Mouse (Mus musculus): ENCODE measurements around the gene Bri3.

Bri3 gene

DNA sequence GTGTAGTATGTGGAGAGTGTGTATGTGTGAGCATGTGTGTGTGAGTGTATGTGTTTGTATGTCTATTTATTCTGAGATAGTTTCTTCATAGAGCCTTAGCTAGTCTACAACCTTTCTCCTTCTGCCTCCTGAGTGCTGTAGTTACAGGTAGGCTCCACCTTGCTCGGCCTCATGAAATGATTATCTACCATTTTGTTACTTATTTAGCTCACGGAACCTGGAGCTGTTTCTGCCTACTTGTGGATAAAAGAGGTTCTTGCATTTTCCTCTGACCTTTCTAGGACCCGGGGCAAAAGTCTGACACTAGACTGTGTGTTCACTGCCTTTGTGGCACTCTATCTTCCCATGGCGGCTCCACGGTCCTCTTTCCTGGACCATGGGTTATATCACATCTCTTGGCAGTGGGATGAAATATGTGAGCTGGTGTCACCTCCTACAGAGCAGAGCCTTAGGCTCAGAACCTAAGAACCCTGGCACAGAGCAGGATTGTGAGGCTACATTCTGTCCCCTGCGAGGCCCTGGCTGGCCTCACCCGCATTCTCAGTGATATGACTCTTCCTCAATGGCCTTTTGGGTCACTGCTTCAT is at the start of gene Bri3:
Gene Bri3, plus strand, starts transcription at position 537 of the 587 bp plus-strand sequence.
- DNase-seq (ENCODE audit: low spot score): no peak

DNA sequence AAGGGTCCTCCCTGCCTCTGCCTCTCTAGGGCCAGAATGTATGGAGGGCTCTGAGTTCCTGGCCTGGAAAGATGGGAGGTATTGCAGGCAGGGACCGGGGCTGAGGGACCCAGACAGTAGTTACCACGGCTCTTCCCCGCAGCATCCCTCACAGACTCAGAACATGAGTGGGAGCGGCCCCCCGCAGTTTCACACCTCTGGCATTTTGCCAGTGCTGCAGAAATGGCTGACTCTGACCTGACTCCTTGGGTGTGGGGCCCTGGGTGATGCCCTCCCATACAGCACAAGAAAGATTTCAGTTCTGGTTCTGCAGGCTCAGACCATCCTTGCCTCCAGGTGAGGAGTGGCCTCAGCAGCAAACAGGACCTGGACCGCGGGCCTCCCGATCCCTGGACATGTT is 48.7 kb upstream of the Bri3 start:
- no peak for DNase-seq (ENCODE audit: low spot score)

DNA sequence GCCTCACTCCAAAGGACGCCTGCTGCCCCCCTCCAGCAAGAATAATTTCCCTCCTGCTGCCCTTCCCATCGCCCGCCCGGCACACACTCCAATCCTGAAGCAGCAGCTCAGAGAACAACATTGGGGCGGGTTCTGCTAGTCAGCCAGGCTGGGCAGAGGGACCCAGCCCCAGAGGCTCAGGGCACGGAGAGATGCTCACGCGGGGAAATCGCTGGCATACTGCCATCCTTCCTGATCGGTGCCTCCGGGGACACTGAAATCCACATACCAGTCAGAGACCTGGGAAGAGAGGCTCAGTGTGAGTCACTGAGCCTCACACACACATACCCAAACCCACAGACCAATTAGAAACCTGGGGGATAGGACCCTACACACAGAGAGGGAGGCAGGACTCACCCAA is 43.6 kb upstream of the Bri3 start:
- no peak for DNase-seq (ENCODE audit: low spot score)

DNA sequence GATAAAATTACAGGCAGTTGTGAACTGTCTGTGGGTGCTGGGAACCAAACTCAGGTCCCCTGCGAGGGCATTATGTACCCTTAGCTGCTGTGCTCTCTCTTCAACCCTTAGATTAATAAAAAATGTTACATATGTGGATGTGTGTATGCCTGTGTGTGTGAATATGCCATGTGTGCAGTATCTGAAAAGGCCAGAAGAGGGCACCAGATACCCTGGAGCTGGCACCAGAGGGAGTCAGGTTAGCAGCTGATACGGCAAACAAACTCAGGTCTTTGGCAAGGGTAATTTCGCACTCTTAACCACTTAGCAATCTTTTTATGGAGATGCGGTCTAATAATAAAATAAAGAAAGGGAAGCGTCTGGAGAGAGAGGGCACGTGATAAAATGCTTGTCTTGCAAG is 41.8 kb upstream of the Bri3 start:
- DNase-seq (ENCODE audit: low spot score): no peak

DNA sequence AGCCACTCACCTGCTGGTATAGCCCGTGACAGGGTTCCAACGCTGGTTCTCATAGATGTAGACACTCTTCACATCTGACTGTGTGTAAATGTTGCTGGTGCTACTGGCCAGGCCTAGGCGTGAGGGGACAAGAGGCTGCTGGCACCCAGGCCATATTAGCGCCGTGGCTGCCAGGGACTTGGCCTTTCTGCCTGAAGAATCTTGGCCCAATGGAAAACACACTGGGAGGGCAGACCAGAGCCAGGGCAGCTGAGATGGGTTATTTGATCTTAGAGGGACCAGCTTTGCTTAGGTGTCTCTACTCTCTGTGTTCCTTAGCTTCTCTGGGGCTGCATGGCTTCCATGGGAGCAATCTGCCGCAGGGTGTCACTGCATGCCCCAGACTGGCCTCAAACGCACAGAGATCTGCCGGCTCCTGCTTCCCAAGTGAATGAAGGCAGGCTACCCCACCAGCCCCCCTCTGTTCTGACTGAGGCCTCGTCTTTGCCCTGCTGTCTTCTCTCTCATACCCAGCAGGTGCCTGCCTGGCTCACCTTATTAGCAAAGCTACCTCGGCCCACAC is 40.8 kb upstream of the Bri3 start:
- no peak for DNase-seq (ENCODE audit: low spot score)

DNA sequence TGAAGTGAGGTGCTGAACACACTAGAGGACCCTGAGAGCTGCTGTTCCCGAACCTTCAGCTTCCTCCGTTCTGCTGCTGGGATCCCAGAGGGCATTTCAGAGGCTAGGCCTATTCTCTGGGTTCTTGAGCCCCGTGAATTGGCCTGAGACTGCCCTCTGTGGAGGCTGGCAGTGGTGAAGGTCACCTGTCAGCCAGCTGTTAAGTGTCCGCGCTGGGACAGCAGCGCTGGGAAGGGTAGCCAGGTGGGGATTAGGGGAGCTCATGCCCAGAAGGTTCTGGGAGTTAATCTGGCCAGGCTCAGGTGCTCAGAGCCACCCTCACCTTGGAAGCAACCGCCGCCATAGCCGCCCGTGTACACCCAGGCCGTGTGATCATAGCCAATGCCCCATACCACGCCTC is 39.9 kb upstream of the Bri3 start:
- no peak for DNase-seq (ENCODE audit: low spot score)

DNA sequence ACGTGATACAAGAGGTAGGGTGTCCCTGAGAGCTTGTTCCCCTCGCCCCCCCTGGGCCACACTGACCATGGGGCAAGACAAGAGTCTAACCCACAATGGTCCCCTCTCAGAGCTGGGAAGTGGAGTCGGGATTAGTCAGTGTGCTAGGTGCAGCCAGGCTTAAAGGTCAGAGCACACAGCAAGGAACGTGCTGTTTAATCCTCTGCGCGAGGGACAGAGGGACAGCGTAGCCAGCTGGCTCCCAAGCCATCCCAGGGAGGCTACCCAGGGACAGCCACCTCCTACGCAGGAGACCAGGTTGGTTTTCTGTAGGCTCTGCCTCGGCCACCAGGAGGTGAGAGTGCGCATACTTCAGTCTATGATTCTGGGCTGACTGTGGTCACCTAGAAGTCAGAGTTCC is 39.3 kb upstream of the Bri3 start:
- no peak for DNase-seq (ENCODE audit: low spot score)

DNA sequence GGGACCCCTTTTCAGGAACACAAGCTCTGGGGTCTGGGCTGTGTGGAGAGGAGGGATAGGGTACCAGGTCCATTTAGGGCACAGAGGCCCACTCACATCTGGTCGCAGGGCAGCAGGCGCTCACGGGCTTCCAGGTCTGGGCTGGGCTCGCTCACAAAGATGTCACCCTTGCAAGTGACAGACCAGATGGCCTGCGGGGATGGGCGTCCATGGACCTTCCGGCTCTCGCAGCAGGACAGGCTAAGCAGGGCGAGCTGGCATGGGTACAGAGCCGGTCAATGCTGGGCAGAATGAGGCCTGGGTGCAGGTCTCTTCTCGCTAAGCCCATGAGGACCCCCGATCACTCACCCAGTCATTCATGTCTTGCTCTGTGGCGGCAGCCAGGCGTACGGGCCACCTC is 38.2 kb upstream of the Bri3 start:
- no peak for DNase-seq (ENCODE audit: low spot score)

DNA sequence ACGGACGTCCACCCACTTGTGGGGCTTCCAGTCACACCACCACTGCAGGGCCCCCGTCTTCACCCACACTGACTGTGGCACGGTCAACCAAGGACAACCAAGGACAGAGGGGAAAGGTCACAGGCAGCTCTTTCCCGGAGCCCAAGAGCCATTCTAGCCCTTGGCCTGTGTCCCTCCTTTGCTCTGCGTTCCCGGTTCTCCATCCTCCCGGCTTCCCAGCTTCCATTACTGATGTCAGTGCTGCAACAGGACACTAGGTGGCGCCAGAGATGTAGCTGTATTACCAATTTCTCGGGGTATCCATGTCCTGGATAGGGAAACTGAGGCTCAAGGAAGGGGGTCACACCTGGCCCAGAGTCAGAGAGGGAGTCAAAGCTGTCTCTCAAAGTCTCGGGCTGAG is 36.8 kb upstream of the Bri3 start:
- peak; percentile 50 for DNase-seq (ENCODE audit: low spot score)

DNA sequence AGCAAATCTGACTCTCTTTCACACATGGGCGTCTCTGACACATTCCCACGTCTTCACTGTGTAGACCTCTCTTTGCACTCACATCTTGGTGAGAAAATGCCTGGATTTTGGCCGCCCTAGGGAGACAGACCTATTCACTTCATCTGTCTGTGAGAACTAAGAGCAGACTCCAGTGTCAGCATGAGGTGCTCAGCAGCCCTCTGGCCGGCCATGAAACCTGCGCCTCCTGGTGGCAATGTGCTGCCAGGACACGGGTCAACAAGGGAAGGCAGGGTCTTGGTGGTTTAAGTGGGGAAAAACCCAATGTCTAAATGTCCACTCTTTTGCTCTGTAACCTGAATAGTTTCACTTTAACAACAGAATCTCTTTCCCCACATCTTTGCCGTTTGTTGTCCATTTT is 29.8 kb upstream of the Bri3 start:
- peak; percentile 53 for DNase-seq (ENCODE audit: low spot score)

DNA sequence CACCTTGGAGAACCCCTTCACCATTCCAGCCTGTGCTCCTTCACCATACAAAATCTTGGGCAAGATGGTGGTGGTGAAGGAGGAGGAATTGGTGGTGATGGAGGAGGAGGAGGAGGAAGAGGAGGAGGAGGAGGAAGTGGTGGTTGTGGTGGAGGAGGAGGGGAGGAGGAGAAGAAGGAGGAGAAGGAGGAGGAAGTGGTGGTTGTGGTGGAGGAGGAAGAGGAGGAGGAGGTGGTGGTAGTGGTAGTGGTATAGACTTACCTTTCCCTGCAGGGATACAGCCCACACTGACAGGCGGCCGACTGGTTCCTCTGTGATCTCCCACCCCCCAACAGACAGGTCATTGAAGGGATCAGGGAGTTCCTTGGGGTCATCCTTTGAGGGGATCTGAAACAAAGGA is 28.2 kb upstream of the Bri3 start:
- DNase-seq (ENCODE audit: low spot score): no peak

DNA sequence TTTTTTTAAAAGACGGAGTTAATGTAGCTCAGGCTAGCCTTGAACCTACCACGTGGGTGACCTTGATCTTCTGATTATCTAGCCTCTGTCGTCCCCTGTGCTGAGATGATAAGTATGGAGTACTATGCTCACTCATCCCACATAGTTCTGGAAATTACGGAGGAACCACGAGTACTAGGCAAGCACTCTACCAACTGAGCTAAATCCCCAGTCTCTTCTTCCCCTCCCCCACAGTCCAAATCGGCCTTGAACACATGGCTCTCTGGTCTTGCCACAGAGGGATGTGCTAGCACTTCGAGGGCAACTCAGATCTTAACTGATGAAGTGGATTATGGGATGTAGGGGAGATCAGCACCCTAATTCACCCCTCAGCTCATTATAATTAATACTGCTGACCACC is 26.2 kb upstream of the Bri3 start:
- no peak for DNase-seq (ENCODE audit: low spot score)

DNA sequence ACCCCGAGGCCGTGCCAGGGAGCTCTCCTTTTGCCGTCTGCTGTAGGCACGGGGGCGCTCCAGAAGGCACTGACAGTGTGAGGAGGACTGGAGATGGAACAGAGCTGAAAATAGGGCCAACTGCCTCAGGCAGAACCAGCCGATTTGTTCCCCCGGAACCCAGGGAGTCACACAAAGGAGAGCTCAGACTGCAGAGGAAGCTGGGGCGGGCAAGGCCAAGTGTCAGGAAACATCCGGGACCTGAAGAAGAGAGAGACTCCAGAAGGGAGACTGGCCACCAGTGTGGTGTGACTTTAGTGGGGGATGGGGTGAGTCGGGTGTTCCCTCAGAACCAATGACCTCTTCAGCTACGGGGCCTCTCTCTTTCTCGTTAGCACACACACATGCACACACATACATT is 24.9 kb upstream of the Bri3 start:
- no peak for DNase-seq (ENCODE audit: low spot score)

DNA sequence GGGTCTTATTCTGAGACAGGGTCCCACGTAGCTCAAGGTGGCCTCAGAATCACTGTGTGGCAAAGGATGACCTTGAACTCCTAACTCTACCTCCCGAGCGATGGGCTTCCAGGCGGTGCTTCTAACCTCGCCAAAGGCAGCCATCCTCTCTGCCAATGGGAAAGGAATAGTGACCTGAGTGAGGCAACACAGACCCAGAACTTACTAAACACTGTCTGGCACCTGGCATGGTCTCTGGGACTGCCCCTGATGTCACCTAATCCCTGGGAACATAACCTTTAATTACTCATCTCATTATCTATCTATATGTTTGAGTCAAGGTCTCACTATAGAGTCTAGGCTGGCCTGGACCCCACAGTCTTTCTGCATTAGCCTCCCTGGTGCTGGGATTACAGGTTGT is 24.3 kb upstream of the Bri3 start:
- DNase-seq (ENCODE audit: low spot score): no peak

DNA sequence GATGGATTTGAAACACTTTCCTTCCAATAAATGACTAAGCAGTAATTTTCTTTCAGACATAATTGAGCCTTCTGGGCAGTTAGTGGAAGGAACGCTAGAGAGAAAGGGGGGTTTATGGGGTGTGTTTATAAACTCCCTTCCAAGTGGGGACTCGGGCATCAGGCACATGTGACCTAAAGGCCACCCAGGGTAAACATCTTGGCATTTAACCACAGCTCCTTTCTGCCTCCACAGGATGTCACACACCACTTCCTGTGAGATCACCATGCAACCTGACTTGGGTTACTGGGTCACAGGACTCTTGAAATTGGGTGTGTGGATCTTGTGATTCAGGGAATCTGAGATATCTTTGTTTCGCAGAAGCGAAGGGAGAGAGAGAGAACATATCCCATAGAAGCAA is 22.9 kb upstream of the Bri3 start:
- peak; percentile 66 for DNase-seq (ENCODE audit: low spot score)

DNA sequence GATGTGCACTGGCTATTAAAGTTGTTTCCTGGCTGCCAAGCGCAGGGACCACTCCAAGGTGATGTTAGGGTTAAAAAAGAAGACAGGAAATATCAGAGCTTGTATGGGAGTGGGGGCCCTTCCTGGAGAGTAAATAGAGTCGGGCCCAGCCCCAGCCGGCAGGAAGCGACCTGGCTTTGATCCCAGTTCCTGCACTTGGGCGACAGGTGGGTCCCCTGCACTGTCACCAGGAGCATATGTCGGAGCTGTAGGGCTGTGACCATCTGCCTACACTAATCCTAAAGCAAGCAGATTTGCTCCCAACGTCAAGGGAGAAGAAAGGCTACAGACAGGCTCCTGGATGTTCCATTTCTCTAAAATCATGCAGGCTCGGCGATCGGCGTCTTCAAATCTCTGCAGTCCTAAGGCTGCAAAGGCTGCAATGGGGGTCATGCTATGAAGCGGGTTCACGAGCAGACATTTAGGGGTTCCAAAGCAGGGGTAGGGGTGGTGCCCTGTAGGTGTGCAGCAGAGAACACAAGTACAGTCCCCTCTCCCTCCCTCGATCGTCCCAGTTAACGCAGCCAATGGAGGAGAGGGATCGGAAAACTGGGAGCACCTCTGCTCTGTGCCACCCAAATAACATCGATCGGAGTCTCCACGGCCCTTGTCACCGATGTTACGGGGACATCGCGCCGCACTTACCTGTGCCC is 21.3 kb upstream of the Bri3 start:
- no peak for DNase-seq (ENCODE audit: low spot score)

DNA sequence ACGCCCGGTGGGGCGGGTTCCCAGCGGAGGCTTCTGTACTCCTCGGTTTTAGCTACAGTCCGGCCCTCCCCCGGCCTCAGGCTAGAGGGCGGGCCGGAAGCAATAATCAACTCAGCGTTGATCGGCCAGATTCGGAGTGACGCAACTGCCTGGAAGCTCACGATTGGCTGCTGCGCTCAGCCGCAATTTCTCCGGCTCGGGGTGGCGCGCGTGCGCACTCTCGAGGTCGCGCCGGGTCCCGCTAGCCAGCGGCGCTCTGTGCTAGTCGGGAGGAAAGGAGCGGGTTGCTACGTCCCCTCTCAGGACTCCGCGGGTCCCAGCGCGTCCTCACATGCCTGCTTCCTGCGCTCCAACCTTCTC is 20.8 kb upstream of the Bri3 start, which contains the start of gene Tecpr1:
Gene Tecpr1, minus strand, starts transcription at position 113 of the 360 bp plus-strand sequence.
- DNase-seq (ENCODE audit: low spot score): peak; percentile 96

DNA sequence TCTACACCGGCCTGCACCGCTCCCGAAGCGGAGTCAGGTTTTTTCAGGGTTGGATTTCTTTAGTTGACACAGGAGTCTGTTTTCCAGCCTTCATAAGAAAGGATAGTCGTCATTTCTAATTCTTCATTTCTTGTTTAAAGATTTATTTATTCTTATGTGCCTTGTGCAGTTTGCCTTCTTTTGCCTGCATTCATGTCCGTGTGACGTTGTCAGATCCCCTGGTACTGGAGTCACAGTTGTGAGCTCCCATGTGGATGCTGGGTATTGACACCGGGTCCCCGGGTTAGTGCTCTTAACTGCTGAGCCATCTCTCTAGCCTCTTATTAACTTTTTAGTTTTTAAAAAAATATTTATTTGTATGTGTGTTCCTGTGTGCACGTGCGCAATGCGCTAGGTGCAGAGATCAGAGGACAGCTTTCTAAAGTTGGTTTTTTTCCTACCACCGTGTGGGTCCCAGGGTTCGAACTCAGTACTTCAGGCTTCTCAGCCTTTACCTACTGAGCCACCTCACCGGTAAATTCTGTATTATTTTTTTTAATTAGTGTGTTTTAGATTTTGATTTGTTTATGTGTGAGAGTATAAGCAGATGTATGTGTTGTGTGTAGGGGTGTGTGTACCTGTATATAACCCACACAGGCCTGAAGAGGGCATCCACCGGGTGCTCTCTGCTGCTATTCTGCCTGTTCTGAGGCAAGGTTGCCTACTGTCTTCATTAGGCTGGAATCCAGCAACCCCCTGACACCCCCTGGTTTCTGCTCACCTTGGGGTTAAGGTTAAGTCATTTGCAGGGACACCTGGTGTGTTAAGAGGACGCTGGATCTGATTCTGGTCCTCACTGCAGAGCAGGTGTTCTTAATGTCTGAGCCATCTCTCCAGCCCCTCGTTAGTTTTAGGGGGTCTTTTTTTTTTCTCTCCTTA is 20.1 kb upstream of the Bri3 start:
- no peak for DNase-seq (ENCODE audit: low spot score)

DNA sequence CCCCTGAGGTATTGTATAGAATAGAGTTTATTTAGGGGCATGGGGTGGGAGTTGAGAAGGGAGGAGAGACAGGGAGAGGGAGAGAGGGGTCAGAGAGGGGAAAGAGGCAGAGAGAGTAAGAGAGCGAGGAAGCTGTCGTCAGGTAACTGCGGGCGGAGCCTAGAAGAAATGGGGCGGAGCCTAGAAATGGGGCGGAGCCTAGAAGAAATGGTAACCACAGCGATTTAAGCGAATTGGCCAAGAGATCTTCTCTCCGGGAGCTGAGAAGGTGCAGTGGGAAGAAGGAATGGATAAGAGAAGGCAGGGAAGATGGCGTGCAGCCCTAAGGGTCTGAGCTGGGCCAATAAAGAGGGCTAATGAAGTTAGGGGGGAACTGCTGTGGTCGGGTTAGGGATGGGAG is 18.0 kb upstream of the Bri3 start:
- no peak for DNase-seq (ENCODE audit: low spot score)

DNA sequence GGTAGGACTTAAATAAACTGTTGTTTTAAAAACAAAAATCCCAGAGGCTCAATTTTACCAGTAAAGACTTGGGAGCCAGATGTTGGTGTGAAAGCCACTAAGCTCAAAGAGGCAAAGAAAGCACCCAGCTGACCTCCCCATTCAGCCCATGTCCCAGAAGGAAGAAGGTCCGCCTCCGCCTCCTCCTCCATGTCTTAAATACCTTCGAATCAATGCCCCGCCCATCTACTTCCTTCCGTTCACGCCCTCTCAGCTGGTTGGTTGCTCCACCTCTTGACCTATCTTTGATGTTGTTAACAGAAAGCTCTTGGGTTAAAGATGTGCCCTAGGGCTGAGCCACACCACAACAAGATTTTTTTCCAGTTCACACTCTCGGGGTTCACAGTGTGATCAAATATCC is 14.0 kb upstream of the Bri3 start:
- no peak for DNase-seq (ENCODE audit: low spot score)

DNA sequence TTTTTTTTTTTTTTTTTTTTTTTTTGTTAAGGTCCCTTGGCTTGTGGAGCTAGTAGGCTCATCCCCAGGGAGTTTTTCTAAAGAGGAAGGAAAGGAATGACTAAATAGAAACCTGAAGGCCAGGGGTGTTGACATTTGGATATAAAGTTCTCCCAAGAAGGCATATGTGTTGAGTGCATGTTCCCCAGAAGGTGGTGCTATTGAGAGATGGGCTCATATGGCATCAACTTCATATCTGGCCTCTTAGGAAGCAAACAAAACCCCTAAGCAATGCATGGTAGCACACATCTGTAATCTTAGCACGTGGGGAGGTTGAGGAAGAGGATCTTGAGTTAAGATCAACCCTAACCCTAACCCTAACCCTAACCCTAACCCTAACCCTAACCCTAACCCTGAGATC is 12.8 kb upstream of the Bri3 start:
- DNase-seq (ENCODE audit: low spot score): peak; percentile 68

DNA sequence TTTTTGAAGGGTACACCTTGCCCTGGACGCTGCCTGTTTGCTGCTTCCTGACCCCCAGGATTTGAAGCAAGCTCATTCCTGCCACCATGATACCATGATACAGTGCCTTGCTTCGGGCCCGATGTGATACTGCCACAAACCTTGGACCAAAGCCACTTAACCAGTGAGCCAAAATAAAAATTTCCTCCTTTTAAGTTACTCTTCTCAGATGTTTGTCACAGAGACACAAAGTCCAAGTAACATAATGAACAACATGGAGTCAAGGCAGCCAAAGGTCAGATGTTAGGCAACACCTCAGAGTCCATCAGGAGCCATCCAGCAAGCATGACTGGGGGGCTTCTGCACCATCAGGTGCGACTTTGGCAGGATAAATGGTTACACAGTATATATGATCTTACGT is 11.7 kb upstream of the Bri3 start:
- no peak for DNase-seq (ENCODE audit: low spot score)

DNA sequence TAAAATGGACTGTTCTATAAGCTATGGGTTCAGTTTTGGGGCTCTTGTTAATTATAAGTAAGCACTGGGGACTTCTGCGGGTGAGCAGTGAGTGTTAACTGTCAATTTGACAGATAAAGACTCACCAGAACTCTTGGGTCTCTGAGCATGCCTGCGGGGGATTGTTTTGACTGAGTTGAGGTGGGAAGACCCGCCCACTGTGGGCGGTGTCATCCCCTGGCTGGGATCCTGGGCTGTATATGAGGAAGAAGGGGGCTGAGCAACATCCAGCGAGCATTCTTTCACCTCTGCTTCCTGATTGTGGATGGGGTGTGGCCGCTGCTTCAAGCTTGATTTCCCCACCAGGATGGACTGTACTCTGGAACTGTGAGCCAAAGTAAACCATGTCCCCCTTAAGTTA is 10.0 kb upstream of the Bri3 start:
- no peak for DNase-seq (ENCODE audit: low spot score)

Data from adipocyte (in vitro differentiated cells).